Mouse (Mus musculus) megakaryocyte-erythroid progenitor cell, adult 5-6 weeks (primary cell): ENCODE measurements around the gene Ltv1. TPM values are rescaled to one million over a fixed set of nuclear protein-coding genes. Genes with fewer than 3 reads are reported as not detected.

Experiments used
- ATAC-seq: replicated peaks from 2 replicates; pipeline ENCODE4 v1.8.0; 2016; ENCODE audit warnings: mild to moderate bottlenecking, inconsistent platforms; ENCODE audit not compliant: severe bottlenecking, poor library complexity, low FRiP score, low TSS enrichment
- total RNA-seq, 2 experiments: library from RNA; stranded (forward) in 1 of 2; stranded (reverse) in 1 of 2; fragments of 200-1000, 215-1000 nt in 1 of 2; fragments of >200 nt in 1 of 2; fragmentation: Nextera tagmentation in 1 of 2; gene quantifications; 2 replicates each; pipeline ENCODE4 v1.2.3; 2014 to 2017

The Ltv1 gene
- total RNA-seq, 2 experiments from 2014 or later: 51.9 to 68.4 TPM

- ATAC-seq: no peak
These were observed 55.1 kb downstream of the Ltv1 start for GRCm38 (mm10) chr10:13137906-13138305.

DNA sequence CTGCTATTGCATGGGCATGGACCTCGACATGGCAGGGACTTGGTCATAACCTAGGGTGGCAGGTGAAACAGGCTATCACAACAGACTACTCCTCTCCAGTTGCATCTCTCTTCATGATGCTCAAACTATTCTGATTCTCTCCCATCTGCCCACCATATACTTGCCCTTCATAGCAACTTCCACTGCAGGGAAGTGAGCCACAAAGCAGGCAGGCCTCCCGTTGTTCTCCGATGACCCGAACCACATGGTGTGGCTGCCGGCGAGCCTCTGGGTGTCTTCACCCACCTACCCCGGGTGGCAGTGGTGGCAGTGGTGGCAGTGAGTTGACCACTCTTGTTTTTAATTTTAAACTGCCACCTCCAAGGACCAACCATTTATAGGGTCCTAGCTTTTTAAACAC is 57.2 kb downstream of the Ltv1 start:
- ATAC-seq: no peak

GRCm38 (mm10) chr10:13135276-13135675 is 57.7 kb downstream of the Ltv1 start:
- no peak for ATAC-seq

GRCm38 (mm10) chr10:13133850-13134249 is 59.1 kb downstream of the Ltv1 start:
- ATAC-seq: no peak

Other genes with a start within 250 kb of the Ltv1 start
- 16.8 and 18.1 TPM in 2 replicates for gene Stx11, start 228.9 kb downstream of the Ltv1 start, total RNA-seq (2014; fragmentation: Nextera tagmentation)
- 13.3 and 14.6 TPM in 2 replicates for gene Stx11, start 228.9 kb downstream of the Ltv1 start, total RNA-seq (2017)
- gene Sf3b5, start 187.8 kb downstream of the Ltv1 start, total RNA-seq (2014; fragmentation: Nextera tagmentation): 20.3 and 28.6 TPM in 2 replicates
- 20.3 and 23.7 TPM in 2 replicates for gene Sf3b5, start 187.8 kb downstream of the Ltv1 start, total RNA-seq (2017)
- gene Plagl1, start 132.7 kb downstream of the Ltv1 start, total RNA-seq (2014; fragmentation: Nextera tagmentation): not detected in 2 replicates
- not detected in 2 replicates for gene Plagl1, start 132.7 kb downstream of the Ltv1 start, total RNA-seq (2017)
- not detected in 2 replicates for gene Zc2hc1b, start 15.1 kb downstream of the Ltv1 start, total RNA-seq (2014; fragmentation: Nextera tagmentation)
- not detected in 2 replicates for gene Zc2hc1b, start 15.1 kb downstream of the Ltv1 start, total RNA-seq (2017)